Mouse (Mus musculus) midbrain, embryonic 10.5 days (tissue): ENCODE data around the gene Supt3. TPM values are rescaled to one million over a fixed set of nuclear protein-coding genes. Genes with fewer than 3 reads are reported as not detected.

ENCODE experiments used
- DNase-seq: peaks from one replicate; pipeline ENCODE4 v3.0.0-alpha.2; 2017; ENCODE audit warnings: low spot score
- H3K27ac ChIP-seq: fragments of 300-500 bp; sonication (generic); replicated peaks from 2 replicates; pipeline ENCODE4 v1.5.1; 2016; ENCODE audit warnings: mild to moderate bottlenecking
- H3K27me3 ChIP-seq: fragments of 300-500 bp; sonication (generic); 2 replicates; pipeline ENCODE4 v1.6.1; 2016; ENCODE audit warnings: low read depth, mild to moderate bottlenecking; ENCODE audit not compliant: poor library complexity, severe bottlenecking
- H3K36me3 ChIP-seq: fragments of 300-500 bp; sonication (generic); 2 replicates; pipeline ENCODE4 v1.6.1; 2016; ENCODE audit warnings: mild to moderate bottlenecking, moderate library complexity
- H3K4me1 ChIP-seq: fragments of 300-500 bp; sonication (generic); 2 replicates; pipeline ENCODE4 v1.6.1; 2016
- H3K4me3 ChIP-seq: fragments of 300-500 bp; sonication (generic); 2 replicates; pipeline ENCODE4 v1.5.1; 2016; ENCODE audit warnings: mild to moderate bottlenecking, moderate library complexity
- H3K9me3 ChIP-seq: fragments of 300-500 bp; sonication (generic); replicated peaks from 2 replicates; pipeline ENCODE4 v1.6.1; 2016; ENCODE audit warnings: mild to moderate bottlenecking
- WGBS: fragments of 180-500 bp; shearing (Covaris S2); methylation state at CpG from one replicate; pipeline ENCODE4 v1.1.7; 2016; 5-methylcytosine and 5-hydroxymethylcytosine counted together
- polyA plus RNA-seq: library from polyadenylated mRNA; unstranded; fragments of >200 nt; fragmentation: Nextera tagmentation; extraction: Ambion mirVana; gene quantifications from 2 replicates; pipeline ENCODE4 v1.2.1, GENCODE M21; 2016

The Supt3 gene
- polyA plus RNA-seq = 23.4 and 26.0 TPM in 2 replicates

DNA sequence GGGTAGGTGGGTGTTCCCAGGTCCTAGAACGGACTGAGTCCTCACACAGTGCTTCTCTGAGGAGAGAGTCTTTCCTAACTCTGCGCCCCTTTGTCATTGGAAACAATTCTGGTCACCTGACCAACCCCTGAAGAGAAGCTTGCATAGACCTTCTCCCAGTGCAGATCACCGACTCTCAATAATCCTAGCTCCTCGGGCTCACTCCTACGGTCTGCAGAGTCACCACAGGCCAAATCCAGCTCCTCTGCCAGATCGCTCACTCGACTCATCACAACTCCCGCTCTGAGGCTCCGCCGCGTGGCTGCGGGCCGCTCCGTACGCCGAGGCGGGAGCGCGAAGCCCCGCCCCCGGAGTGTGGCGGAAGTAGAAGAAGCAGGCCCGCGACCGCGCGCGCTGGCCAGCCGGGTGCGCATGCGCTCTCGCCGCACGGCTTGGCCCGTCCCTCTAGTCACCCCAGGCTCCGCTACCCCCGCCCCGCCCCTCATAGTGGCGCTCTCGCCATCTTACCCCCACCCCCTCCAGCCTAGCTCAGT, at the start of gene Supt3:
Supt3 (plus strand) TSS at position 415 of the 533 bp plus-strand sequence.
- peak; percentile 95 for DNase-seq
- no peaks in the 10 kb centered on the region for H3K36me3 ChIP-seq
- peak within 1 kb of the TSS; percentile 99 for H3K27ac ChIP-seq
- under 1% methylated on average over 38 of the region's 40 CpGs for WGBS
- peak within 1 kb of the TSS; percentile 93 for H3K4me3 ChIP-seq
- H3K27me3 ChIP-seq = no peaks in the 10 kb centered on the region
- peaks cover 13% of the 10 kb centered on the region for H3K4me1 ChIP-seq
- H3K9me3 ChIP-seq = no peaks in the 10 kb centered on the region; the same call in 1 of the 2 replicates

DNA sequence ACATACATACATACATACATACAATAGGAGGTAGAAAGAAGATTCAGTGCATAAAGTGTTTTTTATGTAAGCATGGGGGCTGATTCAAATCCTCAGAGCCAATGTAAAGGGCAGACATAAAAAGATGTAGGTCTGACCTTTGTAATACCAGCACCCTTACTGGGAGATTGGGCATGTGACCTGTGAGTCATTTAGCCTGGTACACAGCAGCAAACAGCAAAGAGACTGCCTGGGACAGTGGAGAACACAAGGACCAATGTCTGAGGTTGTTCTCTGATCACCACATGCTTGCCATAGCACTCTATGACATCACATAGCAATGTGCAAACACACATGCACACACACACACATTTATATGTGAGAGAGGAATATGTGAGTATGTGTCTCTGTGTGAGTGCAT, 49.3 kb upstream of the Supt3 start:
- H3K36me3 ChIP-seq = no peaks in the 10 kb centered on the region
- no peak overlapping the region for H3K4me3 ChIP-seq
- no peak overlapping the region for H3K27ac ChIP-seq
- H3K27me3 ChIP-seq = peaks cover 58% of the 10 kb centered on the region
- no peaks in the 10 kb centered on the region for H3K9me3 ChIP-seq
- no peaks in the 10 kb centered on the region for H3K4me1 ChIP-seq
- no peak for DNase-seq

DNA sequence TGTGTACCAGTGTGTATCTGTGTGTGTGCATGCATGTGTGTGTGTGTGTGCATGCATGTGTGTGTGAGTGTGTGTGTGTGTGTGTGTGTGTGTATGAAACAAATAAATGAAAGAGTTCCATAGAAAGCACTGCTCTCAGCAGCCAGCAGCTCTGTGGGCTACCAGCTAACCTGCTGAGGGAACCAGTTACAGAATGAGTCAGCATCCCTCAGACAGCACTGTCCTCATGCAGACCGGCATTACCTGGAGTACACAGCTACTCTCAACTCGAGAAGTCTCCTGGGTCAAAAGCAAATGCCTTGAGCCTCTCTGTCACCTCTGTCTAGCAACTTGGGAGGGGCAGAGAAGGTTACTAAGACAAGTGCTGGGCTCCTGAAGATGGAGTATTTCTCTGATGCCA, 48.5 kb upstream of the Supt3 start:
- Histone ChIP-seq H3K9me3 (no peaks in the 10 kb centered on the region), H3K4me1 (no peaks in the 10 kb centered on the region; the same call in 1 of the 2 replicates), H3K4me3 (no peak overlapping the region), H3K27me3 (peaks cover 65% of the 10 kb centered on the region), H3K27ac (no peak overlapping the region), H3K36me3 (no peaks in the 10 kb centered on the region)
- DNase-seq = no peak
- 32% methylated on average over 2 of the region's 2 CpGs for whole genome bisulfite sequencing

DNA sequence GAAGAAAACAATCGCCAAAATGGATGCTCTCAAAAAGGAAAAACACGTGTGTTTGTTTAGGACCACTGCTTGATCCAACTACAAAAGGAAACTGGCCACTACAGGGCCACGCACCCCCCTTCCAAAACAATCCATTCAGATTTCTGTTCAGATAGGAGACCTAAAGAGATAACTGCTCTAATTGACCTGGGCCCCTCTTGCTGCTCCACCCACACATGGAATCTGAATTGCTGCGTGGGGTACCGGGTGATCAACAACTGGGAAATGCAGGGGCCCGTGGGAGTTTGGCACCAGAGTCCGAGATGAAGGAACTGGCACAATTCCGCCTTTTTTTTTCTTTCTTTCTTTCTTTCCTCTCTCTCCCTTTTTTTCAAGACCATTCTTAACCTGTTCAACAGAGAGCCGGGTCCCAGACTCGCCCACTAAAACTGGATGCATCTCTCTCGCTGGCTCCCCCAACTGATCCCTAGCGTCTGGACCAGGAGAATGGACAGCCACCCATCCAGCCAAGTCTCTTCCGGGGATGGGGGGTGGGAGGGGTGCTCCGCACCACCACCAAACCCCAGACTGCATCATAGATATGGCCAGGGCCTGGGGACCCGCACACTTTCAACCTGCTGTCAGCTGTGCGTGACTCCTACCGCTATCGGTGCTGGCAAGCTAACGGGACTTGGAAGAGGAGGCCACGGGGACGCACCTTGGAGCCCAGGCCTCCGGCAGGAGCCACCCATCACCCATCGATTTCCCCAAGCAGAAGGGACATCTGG, 43.2 kb upstream of the Supt3 start:
- Histone ChIP-seq H3K4me3 (peak overlapping the region; percentile 71), H3K27me3 (peaks cover 99% of the 10 kb centered on the region), H3K4me1 (peaks cover 44% of the 10 kb centered on the region), H3K36me3 (no peaks in the 10 kb centered on the region), H3K9me3 (no peaks in the 10 kb centered on the region), H3K27ac (no peak overlapping the region)
- WGBS = 1% methylated on average over 23 of the region's 23 CpGs
- DNase-seq = no peak

DNA sequence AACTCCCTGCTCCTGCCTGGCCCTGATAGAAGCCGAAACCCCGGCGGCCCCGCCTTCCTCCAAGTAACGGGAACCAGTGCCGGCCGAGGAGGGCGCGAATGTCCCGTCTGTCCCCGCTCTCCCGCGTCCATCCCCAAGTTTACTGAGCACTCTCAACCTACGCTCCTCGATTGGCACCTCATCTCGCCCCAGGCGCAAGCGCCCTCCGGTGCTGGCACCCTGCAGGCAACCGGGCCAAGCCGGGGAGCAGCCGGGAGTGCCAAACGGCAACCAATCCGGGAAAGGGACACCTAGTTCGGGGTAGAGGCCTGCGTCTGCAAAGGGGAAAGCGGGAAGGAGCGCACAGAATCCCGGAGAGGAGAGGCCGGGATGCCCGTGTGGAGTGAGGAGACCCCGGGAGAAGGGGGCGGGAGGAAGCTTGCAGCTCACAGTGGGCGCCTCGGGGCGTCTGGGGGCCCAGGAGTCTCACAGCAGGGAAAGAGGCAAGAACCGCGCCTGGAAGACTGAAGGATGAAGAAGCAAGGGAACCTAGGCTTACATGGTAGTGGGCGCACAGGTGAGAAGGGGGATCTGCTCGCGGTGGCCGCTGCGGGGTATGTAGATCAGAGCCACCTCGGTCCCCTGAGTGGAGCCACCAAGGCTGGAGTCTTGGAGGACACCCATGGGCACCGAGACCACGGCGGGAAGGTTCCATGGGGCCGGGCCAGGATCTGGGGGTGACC, 42.3 kb upstream of the Supt3 start:
- DNase-seq = peak; percentile 65
- Histone ChIP-seq H3K4me3 (peak overlapping the region; percentile 71), H3K36me3 (no peaks in the 10 kb centered on the region), H3K27me3 (peaks cover 100% of the 10 kb centered on the region), H3K4me1 (peaks cover 44% of the 10 kb centered on the region), H3K9me3 (no peaks in the 10 kb centered on the region), H3K27ac (0 out of 2 replicates have a peak overlapping the region, but pooled peaks have one; percentile 23)
- under 1% methylated on average over 48 of the region's 48 CpGs for WGBS

DNA sequence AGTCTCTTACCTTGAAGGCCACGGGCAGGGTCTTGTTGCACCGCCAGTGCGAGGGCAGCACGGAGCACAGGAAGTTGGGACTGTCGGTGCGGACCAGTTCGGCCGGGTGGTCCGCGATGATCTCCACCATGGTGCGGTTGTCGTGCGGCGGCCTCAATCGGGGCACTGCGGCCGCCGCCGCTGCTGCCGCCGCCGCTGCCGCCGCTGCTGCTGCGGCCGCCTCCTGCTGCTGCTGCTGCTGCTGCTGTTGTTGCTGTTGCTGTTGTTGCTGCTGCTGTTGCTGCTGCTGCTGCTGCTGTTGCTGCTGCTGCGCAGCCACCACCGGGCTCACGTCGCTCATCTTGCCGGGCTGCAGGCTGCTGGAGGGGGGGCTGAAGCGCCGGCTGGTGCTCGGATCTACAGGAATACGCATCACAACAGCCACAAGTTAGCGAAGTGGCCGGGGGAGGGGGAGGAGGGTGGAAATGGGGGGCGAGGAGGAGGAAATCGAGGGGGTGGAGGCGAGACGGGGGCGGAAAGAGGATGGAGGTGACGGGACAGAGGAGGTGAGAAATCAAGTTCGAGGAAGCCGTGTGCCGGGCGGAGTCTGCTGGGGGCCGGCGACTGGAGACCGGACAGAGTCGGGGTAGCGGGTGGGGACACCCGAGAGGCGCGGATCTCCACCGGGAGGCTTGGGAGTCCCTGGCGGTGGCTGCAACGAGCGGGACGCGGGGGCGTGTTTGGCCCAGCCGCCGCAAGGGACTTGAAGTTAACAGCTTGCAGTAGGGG, 41.5 kb upstream of the Supt3 start:
- WGBS = under 1% methylated on average over 64 of the region's 64 CpGs
- H3K36me3 ChIP-seq = no peaks in the 10 kb centered on the region
- peak; percentile 62 for DNase-seq
- H3K4me1 ChIP-seq = peaks cover 44% of the 10 kb centered on the region
- H3K27ac ChIP-seq = peak overlapping the region; percentile 65; the same call in 1 of the 2 replicates
- peaks cover 100% of the 10 kb centered on the region for H3K27me3 ChIP-seq
- no peaks in the 10 kb centered on the region for H3K9me3 ChIP-seq
- peak overlapping the region; percentile 71 for H3K4me3 ChIP-seq

DNA sequence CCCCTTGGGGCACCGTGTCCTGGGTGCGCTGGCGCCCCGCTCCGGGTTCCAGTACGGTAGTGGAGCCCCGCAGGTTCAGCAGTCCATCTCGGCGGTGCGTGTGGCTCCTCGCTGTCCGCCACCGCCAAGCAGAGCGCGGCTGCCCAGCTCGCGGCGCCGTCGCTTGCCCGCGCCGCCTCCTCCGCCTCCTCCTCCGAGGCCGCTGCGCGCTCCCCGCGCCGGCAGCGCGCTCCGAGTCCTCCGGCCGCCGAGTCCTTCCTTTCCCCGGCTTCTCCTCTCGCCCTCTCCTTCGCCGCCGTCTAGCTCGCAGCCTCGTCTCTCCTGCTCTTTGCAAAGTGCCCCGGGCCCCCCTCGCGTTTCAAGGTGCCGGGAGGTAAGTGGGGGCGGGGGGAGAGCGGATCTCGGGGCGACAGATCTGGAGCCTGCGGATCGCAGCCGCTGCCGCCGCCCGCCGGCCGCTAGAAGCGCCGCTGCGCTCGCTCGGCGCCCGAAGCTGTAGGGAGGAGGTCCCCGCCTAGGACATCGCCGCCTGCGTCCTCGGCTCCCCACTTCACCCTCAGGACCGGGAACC, 40.9 kb upstream of the Supt3 start:
- H3K27me3 ChIP-seq = peaks cover 100% of the 10 kb centered on the region
- no peaks in the 10 kb centered on the region for H3K9me3 ChIP-seq
- H3K4me1 ChIP-seq = peaks cover 44% of the 10 kb centered on the region
- DNase-seq = peak; percentile 82
- peak overlapping the region; percentile 65; the same call in 1 of the 2 replicates for H3K27ac ChIP-seq
- WGBS = under 1% methylated on average over 59 of the region's 73 CpGs
- peak overlapping the region; percentile 71 for H3K4me3 ChIP-seq
- no peaks in the 10 kb centered on the region for H3K36me3 ChIP-seq

DNA sequence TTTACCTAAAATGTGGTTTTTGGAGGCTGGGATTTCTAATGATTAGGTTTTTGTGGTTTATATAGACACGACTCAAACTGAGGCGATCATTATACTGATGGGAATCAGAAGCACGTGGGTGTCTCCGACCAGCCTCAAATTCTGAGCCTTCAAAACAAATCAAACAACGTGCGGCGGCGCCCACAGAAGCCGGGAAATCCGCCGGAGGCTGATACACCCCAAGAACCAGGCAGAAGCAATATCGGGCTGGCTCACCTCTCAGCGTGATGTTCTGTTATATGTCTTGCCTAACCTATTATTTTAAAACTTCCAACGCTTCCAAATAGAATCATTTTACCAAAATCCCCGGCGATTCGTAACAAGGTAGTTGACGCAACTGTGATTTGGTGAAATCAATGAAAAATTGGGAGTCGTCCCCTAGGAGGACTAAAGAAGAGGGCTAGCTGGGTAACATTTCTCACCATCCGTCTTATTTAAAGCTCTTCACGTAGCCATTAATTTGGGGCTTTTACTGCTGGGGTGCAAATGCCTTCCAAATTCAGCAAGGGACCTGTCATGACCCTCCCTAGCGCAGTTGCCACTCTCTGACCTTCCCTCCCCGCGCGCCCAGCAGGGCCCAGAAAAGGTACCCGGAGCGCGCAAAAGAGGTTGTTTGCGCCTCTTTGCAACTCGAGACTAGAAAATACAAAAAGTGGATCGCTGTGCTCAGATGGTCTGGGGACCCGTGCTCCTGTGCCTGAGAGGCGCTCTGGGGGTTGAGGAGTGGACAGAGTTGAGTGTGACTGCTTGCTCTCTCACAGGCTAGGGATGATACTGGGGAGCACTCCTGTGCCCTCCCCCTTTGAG, 39.5 kb upstream of the Supt3 start:
- WGBS = under 1% methylated on average over 33 of the region's 33 CpGs

DNA sequence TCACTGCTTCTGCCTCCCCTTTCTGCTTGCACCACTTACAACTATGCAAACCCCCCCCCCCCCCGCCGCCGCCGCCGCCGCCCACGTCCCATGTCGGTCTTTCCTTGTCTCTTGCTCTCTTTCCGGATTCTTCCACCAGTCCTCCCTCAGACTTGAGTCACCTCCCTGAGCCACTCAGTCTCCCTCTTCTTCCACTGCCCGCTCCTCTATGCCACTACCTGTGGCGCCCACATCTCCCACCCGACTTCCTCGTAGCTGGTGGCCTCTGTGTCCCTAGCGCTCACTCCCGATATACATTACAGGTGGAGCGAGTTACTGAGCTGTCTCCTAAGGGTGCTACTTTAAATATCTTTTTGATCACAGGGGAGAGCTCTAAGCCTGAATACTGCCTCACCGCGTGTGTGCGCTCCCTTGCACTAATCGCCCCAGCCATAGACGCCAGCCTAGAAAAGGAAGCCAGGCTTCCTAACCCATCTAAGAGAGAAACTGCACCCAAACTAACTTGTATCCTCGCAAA, 38.8 kb upstream of the Supt3 start:
- peak overlapping the region; percentile 37 for H3K4me3 ChIP-seq
- peaks cover 80% of the 10 kb centered on the region for H3K27me3 ChIP-seq
- peaks cover 44% of the 10 kb centered on the region for H3K4me1 ChIP-seq
- DNase-seq = peak; percentile 48
- no peak overlapping the region for H3K27ac ChIP-seq
- no peaks in the 10 kb centered on the region for H3K36me3 ChIP-seq
- H3K9me3 ChIP-seq = no peaks in the 10 kb centered on the region
- 1% methylated on average over 17 of the region's 22 CpGs for WGBS

More for the DNA sequence above, 39.5 kb upstream of the Supt3 start:
- peak; percentile 35 for DNase-seq
- H3K27ac ChIP-seq = no peak overlapping the region
- H3K36me3 ChIP-seq = no peaks in the 10 kb centered on the region
- H3K4me3 ChIP-seq = peak overlapping the region; percentile 37
- H3K27me3 ChIP-seq = peaks cover 87% of the 10 kb centered on the region
- H3K9me3 ChIP-seq = no peaks in the 10 kb centered on the region
- peaks cover 44% of the 10 kb centered on the region for H3K4me1 ChIP-seq

DNA sequence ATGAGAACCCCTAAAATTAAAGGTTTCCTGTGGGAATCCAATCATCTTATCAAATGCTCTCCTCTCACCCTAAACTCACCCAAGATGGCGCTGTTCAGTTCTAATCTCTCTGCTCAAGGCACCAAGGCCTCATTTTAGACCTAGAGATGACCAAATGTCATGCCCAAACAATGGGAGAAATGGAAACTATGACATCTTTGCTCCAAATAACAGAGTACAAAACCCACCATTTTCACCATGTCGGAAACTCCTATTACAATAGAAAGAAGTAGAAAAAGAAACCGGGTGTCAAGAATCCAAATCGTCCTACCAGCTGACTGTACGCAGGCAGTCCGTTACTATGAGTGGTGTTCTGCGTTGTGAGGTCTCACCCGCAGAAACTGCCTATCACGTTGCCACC, 34.7 kb upstream of the Supt3 start:
- H3K9me3 ChIP-seq = no peaks in the 10 kb centered on the region
- WGBS = 86% methylated on average over 9 of the region's 9 CpGs

DNA sequence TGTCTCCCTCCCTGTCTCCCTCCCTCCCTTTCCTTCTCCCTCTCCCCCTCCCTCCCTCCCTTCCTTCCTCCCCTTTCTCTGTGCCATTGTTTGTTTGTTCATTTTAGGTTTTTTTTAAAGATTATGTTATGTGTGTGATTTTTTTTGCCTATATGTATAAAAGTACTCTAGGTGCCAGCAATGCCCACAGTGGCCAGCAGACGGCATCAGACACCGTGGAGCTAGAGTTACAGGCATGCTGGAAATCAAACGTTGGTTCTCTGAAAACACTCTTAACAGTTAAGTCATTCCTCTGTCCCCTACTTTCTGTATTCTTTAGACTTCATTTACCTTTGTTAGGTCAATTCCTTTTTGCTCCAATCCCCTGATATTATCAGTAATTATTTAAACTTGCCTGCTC, 33.2 kb upstream of the Supt3 start:
- no peak overlapping the region for H3K4me3 ChIP-seq
- H3K27ac ChIP-seq = no peak overlapping the region
- WGBS = 57% methylated on average over 3 of the region's 3 CpGs
- no peaks in the 10 kb centered on the region for H3K4me1 ChIP-seq
- H3K9me3 ChIP-seq = no peaks in the 10 kb centered on the region
- H3K36me3 ChIP-seq = no peaks in the 10 kb centered on the region
- H3K27me3 ChIP-seq = peaks cover 24% of the 10 kb centered on the region
- DNase-seq = no peak

More for the DNA sequence above, 34.7 kb upstream of the Supt3 start:
- Histone ChIP-seq H3K27ac (no peak overlapping the region), H3K27me3 (peaks cover 40% of the 10 kb centered on the region), H3K4me3 (no peak overlapping the region), H3K4me1 (peaks cover 14% of the 10 kb centered on the region), H3K36me3 (no peaks in the 10 kb centered on the region)
- no peak for DNase-seq
